Mouse (Mus musculus) heart, postnatal 14 days (tissue): ENCODE results near the gene Poll. TPM values are rescaled to one million over a fixed set of nuclear protein-coding genes. Genes with fewer than 3 reads are reported as not detected.
A peak's percentile ranks its signal among the peaks of the same experiment; 100 is the strongest.

Experiments
- DNase-seq, 2 experiments: peaks; one replicate each; pipeline ENCODE4 v3.0.0; 2021 to 2022
- intact Hi-C: fragments of 180-260 bp; cut with DNase I; formaldehyde crosslinking; loops from one replicate; pipeline ENCODE4 v1.15.1; 2025
- long read RNA-seq, 2 experiments: library from polyadenylated mRNA; stranded (forward); transcript quantifications; one replicate each; pipeline ENCODE4 v2.0.0; 2021
- total RNA-seq, 2 experiments: library from RNA; stranded (reverse); gene quantifications; 2 replicates each; pipeline ENCODE4 v1.2.3; 2021

Poll gene
- total RNA-seq: 1 to 10 TPM; 8.6 to 8.7 TPM
- long read RNA-seq, experiment 1, partial matches to known transcripts: 5 of 10 reads
- long read RNA-seq, experiment 1, other reads (novel, unspliced or antisense): 1 of 10 reads
- long read RNA-seq, experiment 2, partial matches to known transcripts: 3 of 7 reads
- long read RNA-seq, experiment 2, other reads (novel, unspliced or antisense): 1 of 7 reads

GRCm38 (mm10) chr19:45560153-45560890 lies at the start of gene Poll, which contains the start of gene Gm17018:
Poll (minus strand) TSS chr19:45560531.
Gm17018 (plus strand) TSS chr19:45560615.
- peak; percentile 79 to 89 for DNase-seq
- intact Hi-C loops: no loop called here

DNA sequence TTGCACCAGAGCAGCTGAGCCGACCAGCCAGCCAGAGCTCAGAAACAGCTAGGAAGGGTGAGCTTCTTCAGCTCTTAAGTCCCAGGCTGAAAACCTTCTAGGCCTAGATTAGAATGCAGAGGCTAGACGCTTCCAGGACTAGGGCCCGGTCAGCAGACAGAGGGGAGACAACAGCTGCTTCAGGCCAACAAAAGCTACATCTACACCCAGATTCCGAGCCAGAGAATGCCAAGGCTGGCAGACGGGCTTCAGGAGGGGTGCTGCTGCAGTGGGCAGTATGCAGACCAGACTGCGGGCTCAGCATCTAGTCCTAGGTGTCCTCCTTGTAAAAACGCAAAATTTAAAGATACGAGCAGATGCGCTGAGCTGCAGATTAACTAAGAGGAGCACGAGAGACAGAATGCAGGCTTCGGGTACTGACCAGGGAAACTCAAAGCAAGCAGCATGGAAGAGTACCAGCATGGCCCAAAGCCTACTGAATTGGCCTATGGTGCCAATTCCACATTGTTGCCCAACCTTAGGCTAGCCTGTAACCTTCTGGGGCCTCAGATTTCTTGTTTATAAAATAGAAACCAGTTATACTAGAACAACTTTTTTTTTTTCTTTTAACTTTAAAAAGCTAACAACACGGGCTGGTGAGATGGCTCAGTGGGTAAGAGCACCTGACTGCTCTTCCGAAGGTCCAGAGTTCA lies 48.5 kb upstream of the Poll start:
- intact Hi-C loops: no loop called here
- no peak for DNase-seq

DNA sequence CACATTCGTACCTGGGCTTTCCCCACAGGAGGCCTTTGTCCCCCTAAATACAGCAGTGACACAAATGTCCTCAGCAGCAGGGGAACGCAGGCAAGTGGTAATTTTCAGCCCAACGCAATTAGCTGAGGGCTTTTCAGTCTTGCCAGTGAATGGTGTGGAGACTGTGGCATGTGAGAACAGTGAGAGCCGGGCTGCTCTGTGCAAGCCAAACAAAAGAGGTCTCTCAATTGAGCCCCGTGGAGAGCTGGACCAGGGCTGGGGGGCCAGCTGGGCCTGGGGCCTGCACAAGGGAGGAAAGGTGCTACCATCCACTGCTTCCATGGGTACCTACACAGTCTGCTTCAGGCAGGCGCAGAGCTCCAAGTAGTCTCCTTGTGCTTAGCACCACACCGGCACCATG lies 47.1 kb upstream of the Poll start:
- DNase-seq: no peak
- intact Hi-C loops: no loop called here

- intact Hi-C loops: no loop called here
- DNase-seq: no peak
Measured at GRCm38 (mm10) chr19:45606701-45607100, 46.4 kb upstream of the Poll start.

- no peak for DNase-seq
- intact Hi-C loops: no loop called here
Measured at GRCm38 (mm10) chr19:45602606-45603005, 42.3 kb upstream of the Poll start.

GRCm38 (mm10) chr19:45597106-45597505 lies 36.8 kb upstream of the Poll start:
- intact Hi-C loops: no loop called here

GRCm38 (mm10) chr19:45596434-45596833 lies 36.1 kb upstream of the Poll start:
- intact Hi-C loops: no loop called here
- no peak for DNase-seq

More at GRCm38 (mm10) chr19:45597106-45597505, 36.8 kb upstream of the Poll start:
- DNase-seq: no peak

GRCm38 (mm10) chr19:45596019-45596418 lies 35.7 kb upstream of the Poll start:
- intact Hi-C loops: no loop called here
- DNase-seq: peak; percentile 49 to 56

DNA sequence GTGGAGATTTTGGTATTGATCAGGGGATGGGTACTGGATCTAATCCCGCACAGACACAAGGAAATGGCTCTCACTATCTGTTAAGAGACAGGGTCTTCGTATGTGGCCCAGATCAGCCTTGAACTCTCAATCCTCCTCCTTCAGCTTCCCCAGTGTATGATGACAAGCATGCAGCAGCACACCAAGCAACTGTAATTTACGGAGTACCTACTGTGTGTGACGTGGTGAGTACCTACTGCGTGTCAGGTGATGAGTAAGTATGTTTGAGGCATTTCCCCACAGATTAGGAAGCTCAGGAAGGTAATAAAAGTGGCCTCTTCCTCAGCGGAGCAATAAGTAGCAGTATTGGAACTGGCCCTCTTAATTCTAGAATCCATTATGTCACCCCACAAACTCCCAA lies 35.1 kb upstream of the Poll start:
- no peak for DNase-seq
- intact Hi-C loops: no loop called here

DNA sequence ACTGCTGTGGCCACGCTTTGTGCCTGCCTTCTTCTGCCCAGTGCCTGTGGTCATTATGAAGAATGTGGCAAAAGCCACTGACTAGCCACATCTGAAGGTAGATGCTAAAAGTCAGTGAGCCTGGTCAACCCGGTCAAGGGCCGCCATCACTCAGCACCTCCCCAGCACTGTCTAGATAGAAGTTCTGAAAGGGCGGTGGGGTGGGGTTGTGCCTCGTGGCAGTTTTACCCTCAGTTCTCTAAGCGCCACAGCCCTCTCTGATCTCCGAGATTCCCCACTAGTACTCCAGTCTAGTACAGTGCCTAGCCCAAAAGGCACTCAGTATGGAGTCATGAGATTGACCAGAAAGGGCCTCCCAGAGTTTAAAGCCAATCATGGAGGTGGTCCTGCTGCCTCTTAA lies 33.7 kb upstream of the Poll start:
- intact Hi-C loops: no loop called here

GRCm38 (mm10) chr19:45592916-45593315 lies 32.6 kb upstream of the Poll start:
- intact Hi-C loops: no loop called here

More for the DNA sequence above, 33.7 kb upstream of the Poll start:
- DNase-seq: no peak

DNA sequence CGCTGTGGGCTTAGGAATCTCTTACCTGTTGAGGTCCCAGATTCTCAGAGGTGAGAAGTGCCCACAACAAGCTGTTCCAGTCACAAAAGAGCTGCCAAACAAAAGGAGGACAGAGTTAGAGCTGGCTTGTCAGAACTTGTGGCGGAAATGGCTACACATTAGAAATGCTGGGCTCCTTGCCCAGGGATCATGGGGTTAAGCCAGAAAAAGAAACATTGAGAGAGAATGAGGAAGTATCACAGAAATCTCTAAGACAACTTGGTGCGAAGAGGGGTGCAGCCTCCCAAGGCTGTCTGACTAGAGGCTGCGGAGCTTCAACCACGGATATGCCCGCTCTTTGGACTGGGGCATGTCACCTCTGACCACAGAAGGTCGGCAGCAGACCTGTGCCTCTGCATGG lies 31.4 kb upstream of the Poll start:
- intact Hi-C loops: no loop called here
- peak; percentile 63 to 76 for DNase-seq

More at GRCm38 (mm10) chr19:45592916-45593315, 32.6 kb upstream of the Poll start:
- no peak for DNase-seq

DNA sequence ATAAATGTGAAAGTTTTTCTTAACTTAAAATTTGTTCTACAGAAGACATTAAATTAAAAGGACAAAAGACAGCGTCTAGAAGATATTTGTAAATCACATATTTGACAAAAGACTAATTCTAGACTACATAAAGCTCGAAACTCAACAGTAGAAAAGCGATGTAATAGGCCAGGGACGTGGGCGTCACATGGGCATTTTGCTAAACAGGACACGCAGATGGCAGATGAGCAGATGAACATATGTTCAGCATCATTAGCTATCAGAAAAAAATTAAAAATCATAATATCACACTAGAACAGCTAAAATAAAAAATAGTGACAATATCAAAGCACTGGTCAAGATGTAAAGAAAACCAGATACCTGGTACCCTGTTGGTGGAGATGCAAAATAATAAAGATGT lies 29.4 kb upstream of the Poll start:
- intact Hi-C loops: no loop called here
- DNase-seq: no peak

- intact Hi-C loops: no loop called here
- peak; percentile 38 to 55 for DNase-seq
Measured at GRCm38 (mm10) chr19:45587509-45588292, 27.4 kb upstream of the Poll start.

DNA sequence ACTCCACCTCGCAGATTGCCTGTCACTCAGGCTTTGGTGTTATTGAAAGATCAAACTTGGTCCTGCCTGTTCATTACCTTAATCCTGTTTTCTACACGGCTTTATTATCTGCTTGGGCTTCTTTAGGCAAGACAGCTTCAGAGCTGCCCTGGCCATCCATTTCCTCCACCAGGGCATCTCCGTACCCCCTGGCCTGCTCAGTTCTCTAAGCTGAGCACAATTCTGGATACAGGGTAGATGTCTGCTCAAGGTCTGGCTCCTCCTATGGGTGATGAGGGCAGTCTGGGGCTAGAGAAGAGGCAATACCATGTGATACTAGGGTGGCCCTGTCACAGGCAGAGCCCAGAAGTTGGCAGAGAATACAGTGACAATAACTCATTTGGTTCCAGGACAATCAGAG lies 26.5 kb upstream of the Poll start:
- DNase-seq: no peak
- intact Hi-C loops: no loop called here

GRCm38 (mm10) chr19:45584856-45585620 lies 24.7 kb upstream of the Poll start:
- no peak for DNase-seq
- intact Hi-C loops: no loop called here

GRCm38 (mm10) chr19:45583136-45583535 lies 22.8 kb upstream of the Poll start:
- no peak for DNase-seq
- intact Hi-C loops: no loop called here

GRCm38 (mm10) chr19:45582161-45582560 lies 21.8 kb upstream of the Poll start:
- no peak for DNase-seq
- intact Hi-C loops: no loop called here

- intact Hi-C loops: no loop called here
- peak; percentile 57 to 71 for DNase-seq
Measured at GRCm38 (mm10) chr19:45581257-45581656, 20.9 kb upstream of the Poll start.

DNA sequence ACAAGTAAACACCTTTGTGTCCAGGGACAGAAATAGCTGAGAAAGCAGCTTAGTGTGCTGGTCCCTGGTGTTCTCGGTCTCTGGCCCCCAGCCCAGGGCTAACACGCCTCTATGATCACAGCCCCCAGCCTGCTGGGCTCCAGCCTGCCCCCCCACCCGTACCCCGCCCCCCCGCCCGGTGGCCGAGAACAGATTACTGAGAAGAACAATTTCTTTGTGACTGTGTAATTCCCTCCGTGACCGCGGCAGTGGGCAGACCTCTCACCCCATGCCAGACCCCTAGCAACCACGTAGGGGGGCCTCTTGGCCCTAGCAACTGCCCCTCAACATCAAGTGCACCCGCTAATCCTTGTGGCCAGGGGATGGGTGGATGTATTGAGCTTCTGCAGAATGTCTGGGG lies 19.9 kb upstream of the Poll start:
- no peak for DNase-seq
- intact Hi-C loops: no loop called here
